Mouse (Mus musculus) heart, postnatal 14 days (tissue): ENCODE results near the gene Gpr171. TPM values are rescaled to one million over a fixed set of nuclear protein-coding genes. Genes with fewer than 3 reads are reported as not detected.
"Not testable (repeated sequence)": the region's sequence is repeated elsewhere in the genome, so short reads cannot be mapped to it uniquely, and the experiment has no call there.

Experiments
- DNase-seq, 2 experiments: peaks; one replicate each; pipeline ENCODE4 v3.0.0; 2021 to 2022
- intact Hi-C: fragments of 180-260 bp; cut with DNase I; formaldehyde crosslinking; loops from one replicate; pipeline ENCODE4 v1.15.1; 2025
- long read RNA-seq, 2 experiments: library from polyadenylated mRNA; stranded (forward); transcript quantifications; one replicate each; pipeline ENCODE4 v2.0.0; 2021
- total RNA-seq, 2 experiments: library from RNA; stranded (reverse); gene quantifications; 2 replicates each; pipeline ENCODE4 v1.2.3; 2021

The Gpr171 gene
- under 1 TPM; 0.29 to 0.56 TPM for total RNA-seq
- long read RNA-seq, experiment 1, partial matches to known transcripts, result 0 of 2 reads
- long read RNA-seq, experiment 1, other reads (novel, unspliced or antisense), result 0 of 2 reads
- long read RNA-seq, experiment 2, result 0 reads

DNA sequence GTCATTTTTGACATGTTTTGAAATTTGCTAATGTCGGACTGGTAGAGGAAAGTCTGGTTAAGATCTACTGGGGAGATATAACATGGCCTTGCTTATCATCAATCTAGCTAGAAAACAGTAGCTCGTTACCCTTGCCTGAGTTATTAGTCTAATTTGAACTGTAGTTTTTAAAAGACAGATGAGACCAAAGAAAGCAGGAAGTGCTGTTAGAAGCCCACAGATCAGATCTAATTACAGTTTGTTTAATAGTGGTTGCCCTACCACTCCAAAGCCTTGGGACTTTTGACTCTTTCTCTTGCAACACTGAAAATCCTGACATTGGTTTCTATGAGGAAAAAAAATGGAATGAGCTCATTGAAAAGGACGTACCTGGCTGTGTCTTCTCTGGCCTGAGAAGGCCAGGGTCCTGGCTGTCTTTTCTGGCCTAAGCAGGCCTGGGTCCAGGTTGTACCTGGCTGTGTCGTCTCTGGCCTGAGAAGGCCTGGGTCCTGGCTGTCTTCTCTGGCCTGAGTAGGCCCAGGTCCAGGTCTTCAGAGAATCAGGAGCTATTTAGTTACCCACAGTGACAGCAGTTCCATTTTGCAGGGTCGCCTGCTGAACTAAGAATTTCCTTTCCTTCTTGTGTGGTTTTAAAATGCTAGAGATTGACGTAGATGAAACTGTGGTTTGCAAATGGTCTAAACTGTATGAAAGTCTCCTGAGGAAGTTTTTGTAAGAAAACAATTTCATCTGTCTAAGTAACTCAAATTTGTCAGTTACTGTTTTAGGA, at the start of gene Gpr171:
Gene Gpr171, minus strand, starts transcription at position 604 of the 769 bp plus-strand sequence.
- no peak for DNase-seq
- intact Hi-C loops, result no loop called here

- intact Hi-C loops, result no loop called here
- no peak for DNase-seq
Measured at GRCm38 (mm10) chr3:59150624-59151023, 49.0 kb upstream of the Gpr171 start.

GRCm38 (mm10) chr3:59149646-59150045, 48.0 kb upstream of the Gpr171 start:
- DNase-seq, result no peak
- intact Hi-C loops, result no loop called here

DNA sequence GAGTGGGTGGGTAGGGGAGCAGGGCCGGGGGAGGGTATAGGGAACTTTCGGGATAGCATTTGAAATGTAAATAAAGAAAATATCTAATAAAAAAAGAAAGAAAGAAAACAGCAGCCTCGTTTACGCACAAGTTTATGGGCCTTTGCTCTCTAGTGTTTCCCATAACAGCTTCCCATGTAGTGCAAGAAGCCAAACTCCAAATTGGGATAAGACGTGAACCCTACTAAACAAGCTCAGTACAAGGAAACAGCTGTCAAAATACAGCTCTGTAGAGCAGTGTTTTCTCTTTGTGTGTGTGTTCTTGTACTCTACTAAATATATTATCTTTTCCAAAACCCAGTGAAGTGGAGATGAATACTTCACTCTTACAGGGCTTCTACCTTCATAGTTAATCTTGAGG, 43.6 kb upstream of the Gpr171 start:
- DNase-seq, result no peak
- intact Hi-C loops, result no loop called here

GRCm38 (mm10) chr3:59141507-59142305, 40.1 kb upstream of the Gpr171 start:
- no peak for DNase-seq
- intact Hi-C loops, result no loop called here

- not testable (repeated sequence) for DNase-seq
Measured at GRCm38 (mm10) chr3:59140941-59141340, 39.3 kb upstream of the Gpr171 start.

GRCm38 (mm10) chr3:59140115-59140514, 38.5 kb upstream of the Gpr171 start:
- intact Hi-C loops, result no loop called here
- no peak for DNase-seq

More at GRCm38 (mm10) chr3:59140941-59141340, 39.3 kb upstream of the Gpr171 start:
- intact Hi-C loops, result not testable (repeated sequence)

- intact Hi-C loops, result no loop called here
- no peak for DNase-seq
Measured at GRCm38 (mm10) chr3:59139651-59140051, 38.0 kb upstream of the Gpr171 start.

DNA sequence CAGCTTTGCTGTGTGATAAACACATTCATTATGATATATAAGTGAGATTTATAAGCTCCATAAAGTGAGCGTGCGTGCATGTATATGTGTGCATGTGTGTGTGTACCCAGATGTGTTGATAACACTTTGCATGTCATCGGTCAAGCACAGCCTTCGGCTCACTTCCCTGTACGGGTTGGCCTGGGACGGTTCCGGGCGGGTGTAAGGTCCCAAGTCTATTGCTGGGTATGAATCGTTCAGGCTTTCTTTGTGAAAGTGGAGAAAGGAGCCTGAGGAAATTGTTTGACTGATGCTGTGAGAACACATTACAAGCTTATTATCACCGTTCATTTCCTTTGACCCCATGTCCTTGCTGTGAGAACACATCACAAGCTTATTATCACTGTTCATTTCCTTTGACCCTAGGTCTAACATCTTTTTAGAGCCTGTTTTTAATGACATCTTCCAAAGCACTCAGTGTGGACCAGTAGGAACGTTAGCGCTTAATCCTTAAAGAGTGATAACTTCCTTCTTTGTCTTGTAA, 37.4 kb upstream of the Gpr171 start:
- DNase-seq, result no peak
- intact Hi-C loops, result no loop called here

- DNase-seq, result no peak
- intact Hi-C loops, result no loop called here
Measured at GRCm38 (mm10) chr3:59135911-59136653, 34.5 kb upstream of the Gpr171 start.

- intact Hi-C loops, result no loop called here
- no peak for DNase-seq
Measured at GRCm38 (mm10) chr3:59133189-59133588, 31.6 kb upstream of the Gpr171 start.

DNA sequence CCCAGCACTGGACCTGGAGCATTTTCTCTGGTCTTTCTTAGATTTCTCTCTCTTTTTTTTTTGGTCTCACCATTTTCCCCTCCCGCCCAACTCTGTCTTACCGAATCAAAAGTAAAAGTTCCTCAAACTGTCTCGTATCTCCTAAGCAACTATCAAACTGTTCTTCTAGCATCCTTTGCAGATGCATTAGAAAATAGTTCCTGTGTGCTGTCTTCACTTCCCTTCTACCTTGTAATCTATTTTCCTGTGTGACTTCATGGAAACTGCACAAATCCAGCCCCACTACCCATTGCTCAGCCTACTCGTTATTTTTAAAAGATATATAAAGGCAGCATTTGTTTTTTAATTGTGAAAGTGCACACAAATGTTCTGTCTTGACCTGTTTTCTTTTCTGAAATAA, 30.3 kb upstream of the Gpr171 start:
- intact Hi-C loops, result no loop called here
- no peak for DNase-seq

DNA sequence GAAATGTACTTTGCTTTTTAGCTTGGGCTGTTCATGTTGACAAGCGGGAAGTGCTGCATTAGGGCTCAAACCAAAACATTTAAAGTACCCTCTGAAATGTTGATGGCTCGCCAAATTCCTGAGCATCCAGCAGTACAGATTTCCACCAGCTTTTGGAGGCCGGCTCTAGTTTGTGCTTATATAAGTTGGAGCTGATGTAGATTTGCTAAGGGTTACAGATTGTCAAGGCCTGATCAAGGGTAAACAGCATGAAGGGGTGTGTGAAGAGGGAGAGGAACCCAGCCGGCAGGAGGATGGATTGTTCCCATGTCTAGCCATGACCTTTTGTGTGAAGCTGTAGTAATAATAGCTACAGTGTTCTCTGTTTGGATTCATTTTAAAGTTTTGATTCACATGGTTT, 29.5 kb upstream of the Gpr171 start:
- intact Hi-C loops, result no loop called here
- DNase-seq, result no peak

GRCm38 (mm10) chr3:59130431-59130830, 28.8 kb upstream of the Gpr171 start:
- DNase-seq, result peak in 1 of 2 experiments; percentile 12
- intact Hi-C loops, result no loop called here

GRCm38 (mm10) chr3:59129547-59129946, 27.9 kb upstream of the Gpr171 start:
- DNase-seq, result no peak
- intact Hi-C loops, result no loop called here

- intact Hi-C loops, result no loop called here
- DNase-seq, result no peak
Measured at GRCm38 (mm10) chr3:59128681-59129080, 27.1 kb upstream of the Gpr171 start.

DNA sequence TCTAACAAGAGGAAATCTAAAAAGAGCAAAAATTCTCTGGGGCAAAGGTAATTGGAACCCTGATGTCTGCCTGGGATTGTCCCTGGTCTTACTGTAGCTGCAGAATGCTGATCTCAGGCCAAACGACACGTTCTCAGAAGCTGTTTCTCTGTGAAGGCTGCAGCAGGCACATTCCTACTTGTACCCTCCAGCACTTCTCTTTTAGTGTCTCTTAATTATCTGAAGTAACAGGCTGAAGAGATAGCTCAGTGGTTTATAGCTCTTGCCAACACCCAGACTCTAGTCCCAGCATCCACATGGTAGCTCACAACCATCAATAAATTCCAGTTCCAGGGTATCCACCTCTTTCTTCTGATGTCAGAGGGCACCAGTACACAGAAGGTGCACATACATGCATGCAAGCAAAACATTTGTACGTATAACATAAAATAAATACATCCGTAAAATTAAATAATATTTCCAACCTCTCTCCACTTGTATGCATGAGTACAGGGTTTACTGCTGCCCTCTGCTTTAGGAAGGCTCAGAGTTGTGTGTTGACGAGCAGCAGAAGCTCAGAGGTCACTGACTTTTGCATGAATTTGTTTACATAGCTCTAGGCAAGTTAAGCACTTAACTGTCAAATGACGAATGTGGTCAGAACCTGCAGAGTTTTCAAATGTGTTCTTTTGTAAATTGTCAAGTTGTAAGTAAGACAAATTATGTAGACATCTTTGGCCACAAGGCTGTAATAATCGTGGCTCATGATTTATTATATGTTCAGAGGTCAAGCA, 24.3 kb upstream of the Gpr171 start:
- intact Hi-C loops, result no loop called here
- DNase-seq, result no peak

DNA sequence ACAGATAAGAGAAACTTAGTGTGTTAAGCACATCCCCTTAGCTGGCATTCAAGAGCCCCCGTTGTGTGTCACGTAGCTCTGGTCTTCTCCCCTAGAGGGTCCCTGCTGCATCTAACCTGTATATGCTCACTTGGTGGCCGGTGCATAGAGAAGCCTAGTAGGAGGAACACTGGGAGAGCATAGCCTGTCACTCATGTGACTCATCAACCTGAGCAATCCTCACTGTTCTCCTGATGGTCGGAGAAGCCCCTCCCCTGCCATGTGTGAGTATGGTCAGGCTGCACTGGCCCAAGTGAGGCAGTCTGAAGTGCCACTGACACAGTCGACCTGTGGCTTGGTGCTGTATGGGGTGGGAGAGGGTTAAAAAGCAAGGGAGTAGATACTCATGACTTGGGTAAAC, 23.4 kb upstream of the Gpr171 start:
- DNase-seq, result no peak
- intact Hi-C loops, result no loop called here

DNA sequence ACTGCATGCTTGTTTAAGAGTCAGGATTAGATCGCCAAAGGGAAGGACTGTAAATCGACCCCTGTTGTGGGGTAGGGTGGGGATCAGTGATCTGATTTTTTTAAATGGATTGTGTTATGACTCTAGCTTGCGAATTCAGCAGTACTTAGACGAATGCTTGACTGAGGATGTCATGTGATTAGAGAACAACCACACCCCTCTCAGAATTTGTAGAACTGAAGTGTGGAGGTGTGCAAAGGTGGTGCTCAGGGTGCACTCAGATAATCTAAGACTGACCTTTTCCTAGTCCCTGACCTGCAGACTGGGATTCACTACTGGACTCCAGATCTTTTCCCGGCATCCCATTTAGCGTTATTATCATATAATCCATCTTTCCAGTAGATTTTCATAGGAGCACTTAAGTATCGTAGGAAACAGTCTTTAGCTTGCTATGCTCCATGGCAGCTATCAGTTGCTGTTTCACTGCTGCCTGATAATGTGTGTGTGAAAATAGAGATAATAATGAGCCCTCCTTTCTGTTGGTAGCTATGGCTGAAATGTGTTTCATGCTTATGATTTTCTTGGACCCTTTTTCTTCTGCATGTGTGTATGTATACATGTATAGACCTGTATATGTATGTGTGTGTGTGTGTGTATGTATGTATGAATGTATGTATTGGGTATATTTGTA, 20.3 kb upstream of the Gpr171 start:
- intact Hi-C loops, result loop anchor here (2.0 to 5.0 kb wide), 3 partner anchors 50 to 990 kb away; no protein-coding TSS in a partner anchor

More for the DNA sequence above, 20.3 kb upstream of the Gpr171 start:
- DNase-seq, result no peak
